Mouse (Mus musculus) embryonic facial prominence, embryonic 14.5 days (tissue): Measurements from ENCODE around the gene Cracr2b. TPM values are rescaled to one million over a fixed set of nuclear protein-coding genes. Genes with fewer than 3 reads are reported as not detected.

Experiments used
- ATAC-seq: fragments of 200-750 bp; cut with Nextera tagmentation; 2 replicates; pipeline ENCODE4 v1.8.0; 2017; ENCODE audit warnings: low read depth, moderate number of reproducible peaks, moderate TSS enrichment
- DNase-seq: peaks from one replicate; pipeline ENCODE4 v3.0.0-alpha.2; 2015; ENCODE audit warnings: low spot score
- H3K27ac ChIP-seq: fragments of 300-500 bp; sonication (generic); replicated peaks from 2 replicates; pipeline ENCODE4 v1.5.1; 2014; ENCODE audit warnings: low read depth, mild to moderate bottlenecking, low read length, moderate library complexity
- H3K27me3 ChIP-seq: fragments of 300-500 bp; sonication (generic); replicated peaks from 2 replicates; pipeline ENCODE4 v1.6.1; 2014; ENCODE audit warnings: low read length; ENCODE audit not compliant: control insufficient read depth, insufficient read depth
- H3K36me3 ChIP-seq: fragments of 300-500 bp; sonication (generic); 2 replicates; pipeline ENCODE4 v1.6.1; 2014; ENCODE audit warnings: low read length, mixed read lengths; ENCODE audit not compliant: control insufficient read depth, insufficient read depth
- H3K4me1 ChIP-seq: fragments of 300-500 bp; sonication (generic); 2 replicates; pipeline ENCODE4 v1.6.1; 2014; ENCODE audit warnings: antibody characterized with exemption, low read length; ENCODE audit not compliant: control insufficient read depth, insufficient read depth
- H3K4me2 ChIP-seq: fragments of 300-500 bp; sonication (generic); 2 replicates; pipeline ENCODE4 v1.6.1; 2014; ENCODE audit warnings: low read depth, mild to moderate bottlenecking, low read length, moderate library complexity, mixed read lengths
- H3K4me3 ChIP-seq: fragments of 300-500 bp; sonication (generic); 2 replicates; pipeline ENCODE4 v1.5.1; 2014; ENCODE audit warnings: low read depth, mild to moderate bottlenecking, low read length
- H3K9ac ChIP-seq: fragments of 300-500 bp; sonication (generic); 2 replicates; pipeline ENCODE4 v1.6.1; 2014; ENCODE audit warnings: low read depth, mild to moderate bottlenecking, low read length, moderate library complexity, mixed read lengths
- H3K9me3 ChIP-seq: fragments of 300-500 bp; sonication (generic); 2 replicates; pipeline ENCODE4 v1.6.1; 2016; ENCODE audit warnings: low read length; ENCODE audit not compliant: control insufficient read depth
- WGBS: fragments of 180-500 bp; shearing (Covaris S2); extraction: QIAGEN DNeasy Blood & Tissue Kit; methylation state at CpG from one replicate; pipeline ENCODE4 v1.1.7; 2014; 5-methylcytosine and 5-hydroxymethylcytosine counted together
- polyA plus RNA-seq: library from polyadenylated mRNA; unstranded; fragments of >200 nt; fragmentation: Nextera tagmentation; extraction: Ambion mirVana; gene quantifications from 2 replicates; pipeline ENCODE4 v1.2.1, GENCODE M21; 2014

Cracr2b gene
- polyA plus RNA-seq, 1 experiment from 2014 or later = 10.3 TPM

GRCm38 (mm10) chr7:141486239-141486638, 25.3 kb downstream of the Cracr2b start:
- H3K4me2 ChIP-seq = no peak overlapping the region
- no peaks in the 10 kb centered on the region for H3K9me3 ChIP-seq
- H3K4me3 ChIP-seq = no peak overlapping the region
- DNase-seq (no peak), ATAC-seq (no peak)
- H3K4me1 ChIP-seq = peaks cover 7% of the 10 kb centered on the region; the same call in 1 of the 2 replicates
- H3K9ac ChIP-seq = no peak overlapping the region
- 0 out of 2 replicates have a peak, but pooled peaks cover 6% of the 10 kb centered on the region for H3K36me3 ChIP-seq
- H3K27me3 ChIP-seq = peaks cover 14% of the 10 kb centered on the region
- WGBS = 100% methylated on average over 1 of the region's 1 CpGs
- no peak overlapping the region for H3K27ac ChIP-seq

DNA sequence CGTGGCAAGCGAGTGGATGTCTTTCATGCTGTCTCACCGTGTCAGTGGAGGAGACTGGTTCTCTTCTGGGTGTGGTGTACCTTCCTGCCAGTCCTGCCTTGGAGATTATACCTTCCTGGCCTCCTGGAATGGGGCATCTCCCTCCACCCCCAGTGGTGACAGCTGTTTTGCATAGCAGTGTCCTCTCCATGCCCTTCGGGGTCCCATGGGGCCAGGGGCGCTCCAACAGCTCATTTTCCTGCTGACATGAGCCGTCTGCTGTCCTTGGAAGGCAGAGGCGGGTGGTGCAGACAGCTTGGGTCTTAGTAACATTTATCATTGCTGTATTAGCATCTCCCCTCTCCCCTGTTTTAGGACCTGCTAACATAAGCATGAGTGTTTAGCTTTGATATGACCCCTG, 26.2 kb downstream of the Cracr2b start:
- Histone ChIP-seq H3K4me3 (no peak overlapping the region), H3K9me3 (no peaks in the 10 kb centered on the region), H3K9ac (no peak overlapping the region), H3K4me2 (no peak overlapping the region), H3K27ac (no peak overlapping the region), H3K36me3 (peaks cover 14% of the 10 kb centered on the region; the same call in 1 of the 2 replicates), H3K4me1 (peaks cover 7% of the 10 kb centered on the region; the same call in 1 of the 2 replicates), H3K27me3 (peaks cover 8% of the 10 kb centered on the region)
- no peak for DNase-seq
- WGBS = 78% methylated on average over 7 of the region's 7 CpGs
- no peak for ATAC-seq

- no peaks in the 10 kb centered on the region for H3K27me3 ChIP-seq
- H3K4me3 ChIP-seq = no peak overlapping the region
- ATAC-seq = no peak
- 81% methylated on average over 2 of the region's 2 CpGs for WGBS
- H3K4me1 ChIP-seq = no peaks in the 10 kb centered on the region
- no peaks in the 10 kb centered on the region for H3K9me3 ChIP-seq
- H3K4me2 ChIP-seq = no peak overlapping the region
- H3K27ac ChIP-seq = no peak overlapping the region
- peaks cover 36% of the 10 kb centered on the region; the same call in 1 of the 2 replicates for H3K36me3 ChIP-seq
- no peak overlapping the region for H3K9ac ChIP-seq
- no peak for DNase-seq
Measured at GRCm38 (mm10) chr7:141491151-141491550, 30.3 kb downstream of the Cracr2b start.

- Histone ChIP-seq H3K27ac (no peak overlapping the region), H3K4me1 (no peaks in the 10 kb centered on the region), H3K36me3 (peaks cover 39% of the 10 kb centered on the region; the same call in 1 of the 2 replicates), H3K9me3 (no peaks in the 10 kb centered on the region), H3K9ac (no peak overlapping the region), H3K4me3 (no peak overlapping the region), H3K4me2 (no peak overlapping the region), H3K27me3 (no peaks in the 10 kb centered on the region)
- DNase-seq = no peak
- 85% methylated on average over 5 of the region's 5 CpGs for WGBS
- no peak for ATAC-seq
Measured at GRCm38 (mm10) chr7:141492738-141493137, 31.8 kb downstream of the Cracr2b start.

- peaks cover 40% of the 10 kb centered on the region; the same call in 1 of the 2 replicates for H3K36me3 ChIP-seq
- ATAC-seq (no peak), DNase-seq (no peak)
- no peaks in the 10 kb centered on the region for H3K27me3 ChIP-seq
- no peak overlapping the region for H3K27ac ChIP-seq
- no peaks in the 10 kb centered on the region for H3K9me3 ChIP-seq
- no peaks in the 10 kb centered on the region for H3K4me1 ChIP-seq
- H3K4me2 ChIP-seq = no peak overlapping the region
- WGBS = 71% methylated on average over 1 of the region's 1 CpGs
- H3K4me3 ChIP-seq = no peak overlapping the region
- H3K9ac ChIP-seq = no peak overlapping the region
Measured at GRCm38 (mm10) chr7:141493729-141494128, 32.8 kb downstream of the Cracr2b start.

DNA sequence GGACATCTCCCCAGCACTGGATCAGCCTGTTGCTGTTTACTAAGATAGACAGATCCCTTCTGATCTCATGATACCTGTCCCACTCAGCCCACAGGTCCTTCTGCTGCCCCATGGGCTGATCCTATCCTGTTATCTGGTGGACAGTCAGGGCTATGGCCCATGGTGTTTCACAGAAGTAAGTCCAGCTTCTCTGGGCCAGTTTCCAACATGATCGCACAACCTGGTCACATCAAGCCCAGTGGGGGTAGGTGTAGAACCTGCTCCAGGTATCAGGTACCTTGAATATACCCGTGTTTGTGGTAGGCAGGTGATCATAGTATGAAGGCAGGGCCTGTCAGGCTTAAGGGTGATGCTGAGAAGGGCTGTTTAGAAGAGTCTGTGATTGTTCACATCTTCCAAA, 34.5 kb downstream of the Cracr2b start:
- no peak overlapping the region for H3K27ac ChIP-seq
- DNase-seq (no peak), ATAC-seq (no peak)
- peaks cover 44% of the 10 kb centered on the region; the same call in 1 of the 2 replicates for H3K36me3 ChIP-seq
- no peaks in the 10 kb centered on the region for H3K4me1 ChIP-seq
- no peaks in the 10 kb centered on the region for H3K9me3 ChIP-seq
- no peak overlapping the region for H3K4me2 ChIP-seq
- 96% methylated on average over 2 of the region's 2 CpGs for WGBS
- H3K27me3 ChIP-seq = no peaks in the 10 kb centered on the region
- no peak overlapping the region for H3K9ac ChIP-seq
- no peak overlapping the region for H3K4me3 ChIP-seq

GRCm38 (mm10) chr7:141495940-141496339, 35.0 kb downstream of the Cracr2b start:
- ATAC-seq = no peak
- Histone ChIP-seq H3K9me3 (no peaks in the 10 kb centered on the region), H3K9ac (no peak overlapping the region), H3K4me1 (no peaks in the 10 kb centered on the region), H3K4me2 (no peak overlapping the region), H3K27me3 (no peaks in the 10 kb centered on the region), H3K4me3 (no peak overlapping the region), H3K36me3 (peaks cover 38% of the 10 kb centered on the region; the same call in 1 of the 2 replicates), H3K27ac (no peak overlapping the region)
- WGBS = 88% methylated on average over 4 of the region's 4 CpGs
- DNase-seq = no peak

GRCm38 (mm10) chr7:141497600-141497999, 36.7 kb downstream of the Cracr2b start:
- Histone ChIP-seq H3K36me3 (peaks cover 25% of the 10 kb centered on the region; the same call in 1 of the 2 replicates), H3K27me3 (no peaks in the 10 kb centered on the region), H3K4me3 (no peak overlapping the region), H3K4me2 (no peak overlapping the region), H3K4me1 (no peaks in the 10 kb centered on the region), H3K27ac (no peak overlapping the region), H3K9me3 (no peaks in the 10 kb centered on the region), H3K9ac (no peak overlapping the region)
- 88% methylated on average over 3 of the region's 3 CpGs for WGBS
- ATAC-seq = no peak
- DNase-seq = no peak

GRCm38 (mm10) chr7:141501820-141502555, 41.1 kb downstream of the Cracr2b start:
- H3K9me3 ChIP-seq = no peaks in the 10 kb centered on the region
- H3K4me1 ChIP-seq = no peaks in the 10 kb centered on the region
- H3K36me3 ChIP-seq = peaks cover 5% of the 10 kb centered on the region; the same call in 1 of the 2 replicates
- ATAC-seq (no peak), DNase-seq (no peak)
- no peak overlapping the region for H3K27ac ChIP-seq
- H3K4me3 ChIP-seq = no peak overlapping the region
- H3K27me3 ChIP-seq = no peaks in the 10 kb centered on the region
- H3K4me2 ChIP-seq = no peak overlapping the region
- WGBS = 86% methylated on average over 7 of the region's 7 CpGs
- no peak overlapping the region for H3K9ac ChIP-seq
